Mouse (Mus musculus): ENCODE results near the gene Olfr1269. TPM values are rescaled to one million over a fixed set of nuclear protein-coding genes. Genes with fewer than 3 reads are reported as not detected.

The Olfr1269 gene
- polyA plus RNA-seq (2012; rRNA removed): not detected in 2 replicates

- H3K27ac ChIP-seq (ENCODE audit: insufficient read depth, low read length): no peak within 1 kb of the TSS
- no peak within 1 kb of the TSS for H3K4me3 ChIP-seq (ENCODE audit: insufficient read depth, low read length)
- TF ChIP-seq POLR2A (IDR thresholded peaks at IDR 0.05; ENCODE audit: extremely low read depth, insufficient read depth, low read length) (no peak), CTCF (IDR thresholded peaks at IDR 0.05; ENCODE audit: extremely low read depth, insufficient read depth, low read length) (no peak)
- H3K4me1 ChIP-seq (ENCODE audit: control insufficient read depth, insufficient read depth, low read length): no peaks in the 10 kb centered on the region
Observed at GRCm38 (mm10) chr2:90121312-90121711, at the start of gene Olfr1269. Gene Olfr1269, minus strand, starts transcription at chr2:90121412.

- no peak overlapping the region for H3K4me3 ChIP-seq (ENCODE audit: insufficient read depth, low read length)
- no peaks in the 10 kb centered on the region for H3K4me1 ChIP-seq (ENCODE audit: control insufficient read depth, insufficient read depth, low read length)
- H3K27ac ChIP-seq (ENCODE audit: insufficient read depth, low read length): no peak overlapping the region
- TF ChIP-seq POLR2A (IDR thresholded peaks at IDR 0.05; ENCODE audit: extremely low read depth, insufficient read depth, low read length): no peak
- no peak for TF ChIP-seq CTCF (IDR thresholded peaks at IDR 0.05; ENCODE audit: extremely low read depth, insufficient read depth, low read length)
Observed at GRCm38 (mm10) chr2:90153916-90154315, 32.7 kb upstream of the Olfr1269 start.

GRCm38 (mm10) chr2:90152991-90153390 lies 31.8 kb upstream of the Olfr1269 start, which contains the start of gene Olfr1270:
Gene Olfr1270, minus strand, starts transcription at chr2:90153091.
- no peak within 1 kb of the TSS for H3K27ac ChIP-seq (ENCODE audit: insufficient read depth, low read length)
- H3K4me1 ChIP-seq (ENCODE audit: control insufficient read depth, insufficient read depth, low read length): no peaks in the 10 kb centered on the region
- no peak within 1 kb of the TSS for H3K4me3 ChIP-seq (ENCODE audit: insufficient read depth, low read length)
- TF ChIP-seq POLR2A (IDR thresholded peaks at IDR 0.05; ENCODE audit: extremely low read depth, insufficient read depth, low read length) (no peak), CTCF (IDR thresholded peaks at IDR 0.05; ENCODE audit: extremely low read depth, insufficient read depth, low read length) (no peak)

GRCm38 (mm10) chr2:90142196-90142595 lies 21.0 kb upstream of the Olfr1269 start, which contains the start of gene Olfr32:
Gene Olfr32, minus strand, starts transcription at chr2:90142296.
- Histone ChIP-seq H3K27ac (ENCODE audit: insufficient read depth, low read length) (no peak within 1 kb of the TSS), H3K4me1 (ENCODE audit: control insufficient read depth, insufficient read depth, low read length) (no peaks in the 10 kb centered on the region), H3K4me3 (ENCODE audit: insufficient read depth, low read length) (no peak within 1 kb of the TSS)
- no peak for TF ChIP-seq POLR2A (IDR thresholded peaks at IDR 0.05; ENCODE audit: extremely low read depth, insufficient read depth, low read length)
- TF ChIP-seq CTCF (IDR thresholded peaks at IDR 0.05; ENCODE audit: extremely low read depth, insufficient read depth, low read length): no peak

- TF ChIP-seq CTCF (IDR thresholded peaks at IDR 0.05; ENCODE audit: extremely low read depth, insufficient read depth, low read length) (no peak), POLR2A (IDR thresholded peaks at IDR 0.05; ENCODE audit: extremely low read depth, insufficient read depth, low read length) (no peak)
- H3K4me1 ChIP-seq (ENCODE audit: control insufficient read depth, insufficient read depth, low read length): no peaks in the 10 kb centered on the region
- H3K27ac ChIP-seq (ENCODE audit: insufficient read depth, low read length): no peak overlapping the region
- no peak overlapping the region for H3K4me3 ChIP-seq (ENCODE audit: insufficient read depth, low read length)
Observed at GRCm38 (mm10) chr2:90070065-90070464, 51.1 kb downstream of the Olfr1269 start.

Other genes with a start within 250 kb of the Olfr1269 start
- not detected in 2 replicates for gene Olfr1257, start 243.0 kb downstream of the Olfr1269 start, polyA plus RNA-seq (2012; rRNA removed)
- gene Olfr1258, start 194.1 kb downstream of the Olfr1269 start, polyA plus RNA-seq (2012; rRNA removed): not detected in 2 replicates
- gene Olfr1259, start 172.7 kb downstream of the Olfr1269 start, polyA plus RNA-seq (2012; rRNA removed): not detected in 2 replicates
- gene Olfr1260, start 147.1 kb downstream of the Olfr1269 start, polyA plus RNA-seq (2012; rRNA removed): not detected in 2 replicates
- not detected in 2 replicates for gene Olfr1261, start 130.2 kb downstream of the Olfr1269 start, polyA plus RNA-seq (2012; rRNA removed)
- not detected in 2 replicates for gene Olfr1262, start 121.3 kb downstream of the Olfr1269 start, polyA plus RNA-seq (2012; rRNA removed)
- gene Olfr1263, start 109.3 kb downstream of the Olfr1269 start, polyA plus RNA-seq (2012; rRNA removed): not detected in 2 replicates
- gene Olfr1264, start 95.8 kb downstream of the Olfr1269 start, polyA plus RNA-seq (2012; rRNA removed): not detected in 2 replicates
- not detected in 2 replicates for gene Olfr1265, start 86.1 kb downstream of the Olfr1269 start, polyA plus RNA-seq (2012; rRNA removed)
- not detected in 2 replicates for gene Olfr140, start 57.8 kb downstream of the Olfr1269 start, polyA plus RNA-seq (2012; rRNA removed)
- gene Olfr32, start 20.9 kb upstream of the Olfr1269 start, polyA plus RNA-seq (2012; rRNA removed): not detected in 2 replicates
- not detected in 2 replicates for gene Olfr1270, start 31.7 kb upstream of the Olfr1269 start, polyA plus RNA-seq (2012; rRNA removed)
- not detected in 2 replicates for gene Olfr1506, start 103.1 kb upstream of the Olfr1269 start, polyA plus RNA-seq (2012; rRNA removed)
- not detected in 2 replicates for gene Olfr142, start 136.2 kb upstream of the Olfr1269 start, polyA plus RNA-seq (2012; rRNA removed)
- gene Olfr1271, start 149.6 kb upstream of the Olfr1269 start, polyA plus RNA-seq (2012; rRNA removed): not detected in 2 replicates
- gene Olfr1272, start 171.4 kb upstream of the Olfr1269 start, polyA plus RNA-seq (2012; rRNA removed): not detected in 2 replicates
- gene Gm13769, start 200.8 kb upstream of the Olfr1269 start, polyA plus RNA-seq (2012; rRNA removed): not detected in 2 replicates